Mouse (Mus musculus) stomach, postnatal 0 days (tissue): ENCODE measurements at regions not wholly inside any gene's neighbourhood (a gene's known extent, or its start where the extent isn't known, plus 50 kb on each side); places are given as distances from the start of the nearest gene placed in this dataset.

Source experiments
- ATAC-seq: fragments of 200-750 bp; cut with Nextera tagmentation; 2 replicates; pipeline ENCODE4 v1.8.0; 2017; ENCODE audit not compliant: low FRiP score, low TSS enrichment
- DNase-seq: peaks from one replicate; pipeline ENCODE4 v3.0.0-alpha.2; 2016; ENCODE audit warnings: low spot score
- H3K27ac ChIP-seq: fragments of 300-500 bp; sonication (generic); replicated peaks from 2 replicates; pipeline ENCODE4 v1.5.1; 2014; ENCODE audit warnings: mild to moderate bottlenecking, control low read depth
- H3K27me3 ChIP-seq: fragments of 300-500 bp; sonication (generic); 2 replicates; pipeline ENCODE4 v1.6.1; 2014; ENCODE audit warnings: low read length; ENCODE audit not compliant: control insufficient read depth, insufficient read depth
- H3K36me3 ChIP-seq: fragments of 300-500 bp; sonication (generic); 2 replicates; pipeline ENCODE4 v1.6.1; 2014; ENCODE audit warnings: low read length, mixed read lengths; ENCODE audit not compliant: control insufficient read depth, insufficient read depth
- H3K4me1 ChIP-seq: fragments of 300-500 bp; sonication (generic); replicated peaks from 2 replicates; pipeline ENCODE4 v1.6.1; 2014; ENCODE audit warnings: antibody characterized with exemption; ENCODE audit not compliant: control insufficient read depth, insufficient read depth
- H3K4me2 ChIP-seq: fragments of 300-500 bp; sonication (generic); replicated peaks from 2 replicates; pipeline ENCODE4 v1.6.1; 2014; ENCODE audit warnings: low read depth, mild to moderate bottlenecking, control low read depth, moderate library complexity
- H3K4me3 ChIP-seq: fragments of 300-500 bp; sonication (generic); 2 replicates; pipeline ENCODE4 v1.5.1; 2014; ENCODE audit warnings: low read depth, low read length, control low read depth
- H3K9ac ChIP-seq: fragments of 300-500 bp; sonication (generic); 2 replicates; pipeline ENCODE4 v1.6.1; 2014; ENCODE audit warnings: mild to moderate bottlenecking, low read length, control low read depth, mixed read lengths
- H3K9me3 ChIP-seq: fragments of 300-500 bp; sonication (generic); 2 replicates; pipeline ENCODE4 v1.6.1; 2016; ENCODE audit warnings: low read length; ENCODE audit not compliant: control insufficient read depth
- CTCF ChIP-seq: IDR thresholded peaks from 2 replicates; pipeline ENCODE4 v1.5.1; 2016; ENCODE audit warnings: antibody characterized with exemption, low read depth, mild to moderate bottlenecking, moderate library complexity
- EP300 ChIP-seq: optimal IDR thresholded peaks from 2 replicates; pipeline ENCODE3; 2016; ENCODE audit warnings: antibody characterized with exemption
- WGBS: fragments of 180-500 bp; shearing (Covaris S2); extraction: QIAGEN DNeasy Blood & Tissue Kit; methylation state at CpG from one replicate; pipeline ENCODE4 v1.1.7; 2014; 5-methylcytosine and 5-hydroxymethylcytosine counted together

GRCm38 (mm10) chr11:112988900-112989299, 206.9 kb downstream of the Sox9 start:
- no peak overlapping the region for H3K4me3 ChIP-seq
- no peak overlapping the region for H3K4me2 ChIP-seq
- H3K27ac ChIP-seq = no peak overlapping the region
- no peaks in the 10 kb centered on the region for H3K36me3 ChIP-seq
- no peak overlapping the region for H3K9ac ChIP-seq
- H3K27me3 ChIP-seq = no peaks in the 10 kb centered on the region
- 42% methylated on average over 1 of the region's 1 CpGs for WGBS
- DNase-seq (no peak), ATAC-seq (no peak)
- no peak for TF ChIP-seq CTCF
- no peak for TF ChIP-seq EP300
- no peaks in the 10 kb centered on the region for H3K9me3 ChIP-seq
- H3K4me1 ChIP-seq = peaks cover 9% of the 10 kb centered on the region

GRCm38 (mm10) chr11:112989981-112990512, 208.0 kb downstream of the Sox9 start:
- peaks cover 9% of the 10 kb centered on the region for H3K4me1 ChIP-seq

GRCm38 (mm10) chr11:112990751-112991150, 208.7 kb downstream of the Sox9 start:
- Histone ChIP-seq H3K4me1 (peaks cover 9% of the 10 kb centered on the region), H3K4me2 (no peak overlapping the region), H3K9me3 (no peaks in the 10 kb centered on the region), H3K36me3 (no peaks in the 10 kb centered on the region), H3K9ac (no peak overlapping the region), H3K4me3 (no peak overlapping the region), H3K27ac (no peak overlapping the region; the same call in 1 of the 2 replicates), H3K27me3 (no peaks in the 10 kb centered on the region)
- 72% methylated on average over 11 of the region's 11 CpGs for WGBS
- no peak for DNase-seq
- no peak for ATAC-seq
- TF ChIP-seq EP300 (no peak), CTCF (no peak)

More at GRCm38 (mm10) chr11:112989981-112990512, 208.0 kb downstream of the Sox9 start:
- no peaks in the 10 kb centered on the region for H3K36me3 ChIP-seq
- ATAC-seq (no peak), DNase-seq (no peak)
- no peak overlapping the region; the same call in 1 of the 2 replicates for H3K27ac ChIP-seq
- WGBS = 44% methylated on average over 13 of the region's 13 CpGs
- H3K27me3 ChIP-seq = no peaks in the 10 kb centered on the region
- H3K9me3 ChIP-seq = no peaks in the 10 kb centered on the region
- no peak overlapping the region for H3K4me3 ChIP-seq
- H3K9ac ChIP-seq = no peak overlapping the region
- no peak overlapping the region for H3K4me2 ChIP-seq
- TF ChIP-seq CTCF (no peak), EP300 (no peak)

- H3K36me3 ChIP-seq = no peaks in the 10 kb centered on the region
- DNase-seq = no peak
- no peak overlapping the region for H3K9ac ChIP-seq
- no peak overlapping the region for H3K27ac ChIP-seq
- ATAC-seq = no peak
- no peaks in the 10 kb centered on the region for H3K27me3 ChIP-seq
- TF ChIP-seq EP300 = no peak
- no peak for TF ChIP-seq CTCF
- H3K4me1 ChIP-seq = peaks cover 9% of the 10 kb centered on the region
- no peak overlapping the region for H3K4me2 ChIP-seq
- H3K4me3 ChIP-seq = no peak overlapping the region
- 49% methylated on average over 13 of the region's 13 CpGs for WGBS
- H3K9me3 ChIP-seq = no peaks in the 10 kb centered on the region
Measured at GRCm38 (mm10) chr11:112991862-112992261, 209.8 kb downstream of the Sox9 start.

- Histone ChIP-seq H3K9ac (no peak overlapping the region), H3K36me3 (no peaks in the 10 kb centered on the region), H3K4me3 (no peak overlapping the region), H3K27me3 (no peaks in the 10 kb centered on the region), H3K9me3 (no peaks in the 10 kb centered on the region), H3K4me1 (no peaks in the 10 kb centered on the region), H3K4me2 (no peak overlapping the region), H3K27ac (no peak overlapping the region)
- no peak for DNase-seq
- TF ChIP-seq CTCF (no peak), EP300 (no peak)
- 37% methylated on average over 5 of the region's 5 CpGs for WGBS
- ATAC-seq = no peak
Measured at GRCm38 (mm10) chr11:112998777-112999583, 217.0 kb downstream of the Sox9 start.

GRCm38 (mm10) chr11:113001071-113001470, 219.0 kb downstream of the Sox9 start:
- no peaks in the 10 kb centered on the region for H3K36me3 ChIP-seq
- no peak overlapping the region for H3K27ac ChIP-seq
- 78% methylated on average over 6 of the region's 6 CpGs for WGBS
- H3K27me3 ChIP-seq = no peaks in the 10 kb centered on the region
- no peak overlapping the region for H3K4me3 ChIP-seq
- H3K4me1 ChIP-seq = no peaks in the 10 kb centered on the region
- TF ChIP-seq EP300 (no peak), CTCF (no peak)
- no peak for DNase-seq
- no peak overlapping the region for H3K9ac ChIP-seq
- H3K9me3 ChIP-seq = no peaks in the 10 kb centered on the region
- H3K4me2 ChIP-seq = no peak overlapping the region
- no peak for ATAC-seq
